Mouse (Mus musculus) testis, adult 2 months (tissue): ENCODE measurements at regions not wholly inside any gene's neighbourhood (a gene's known extent, or its start where the extent isn't known, plus 50 kb on each side); places are given as distances from the start of the nearest gene placed in this dataset.

Experiments used
- CTCF ChIP-seq: fragments of 200-500 bp; IDR thresholded peaks from 2 replicates; pipeline ENCODE4 v1.5.1; 2012; ENCODE audit warnings: low read depth, mild to moderate bottlenecking, inconsistent platforms, low read length, moderate library complexity; ENCODE audit not compliant: control insufficient read depth, insufficient read depth, insufficient replicate concordance
- POLR2A ChIP-seq: fragments of 200-500 bp; IDR thresholded peaks from 2 replicates; pipeline ENCODE4 v1.6.1; 2012; ENCODE audit warnings: low read depth, mild to moderate bottlenecking, inconsistent platforms, low read length, moderate library complexity; ENCODE audit not compliant: control insufficient read depth

- TF ChIP-seq CTCF (no peak), POLR2A (no peak)
Observed at GRCm38 (mm10) chr15:6183627-6184026, 116.0 kb upstream of the Dab2 start.
